Mouse (Mus musculus): ENCODE measurements at regions not wholly inside any gene's neighbourhood (a gene's known extent, or its start where the extent isn't known, plus 50 kb on each side); places are given as distances from the start of the nearest gene placed in this dataset.

- peak; percentile 38 for DNase-seq (ENCODE audit: low read depth, low spot score)
These were observed 100.9 kb upstream of the Ankrd50 start for GRCm38 (mm10) chr3:38585509-38585908.

- DNase-seq (ENCODE audit: low read depth, low spot score), result no peak
These were observed 95.1 kb upstream of the Ankrd50 start for GRCm38 (mm10) chr3:38579781-38580180.

GRCm38 (mm10) chr3:38577890-38578628 lies 93.4 kb upstream of the Ankrd50 start:
- no peak for DNase-seq (ENCODE audit: low read depth, low spot score)

GRCm38 (mm10) chr3:38573594-38573993 lies 89.0 kb upstream of the Ankrd50 start:
- no peak for DNase-seq (ENCODE audit: low read depth, low spot score)

GRCm38 (mm10) chr3:38572159-38572558 lies 87.5 kb upstream of the Ankrd50 start:
- DNase-seq (ENCODE audit: low read depth, low spot score), result no peak

- no peak for DNase-seq (ENCODE audit: low read depth, low spot score)
These were observed 86.6 kb upstream of the Ankrd50 start for GRCm38 (mm10) chr3:38571224-38571623.

- DNase-seq (ENCODE audit: low read depth, low spot score), result no peak
These were observed 84.4 kb upstream of the Ankrd50 start for GRCm38 (mm10) chr3:38569001-38569400.

- DNase-seq (ENCODE audit: low read depth, low spot score), result no peak
These were observed 83.9 kb upstream of the Ankrd50 start for GRCm38 (mm10) chr3:38568596-38568975.

- DNase-seq (ENCODE audit: low read depth, low spot score), result no peak
These were observed 83.4 kb upstream of the Ankrd50 start for GRCm38 (mm10) chr3:38567946-38568595.

- no peak for DNase-seq (ENCODE audit: low read depth, low spot score)
These were observed 81.9 kb upstream of the Ankrd50 start for GRCm38 (mm10) chr3:38566576-38566975.

GRCm38 (mm10) chr3:38564844-38565243 lies 80.2 kb upstream of the Ankrd50 start:
- DNase-seq (ENCODE audit: low read depth, low spot score), result no peak

- no peak for DNase-seq (ENCODE audit: low read depth, low spot score)
These were observed 79.7 kb upstream of the Ankrd50 start for GRCm38 (mm10) chr3:38564364-38564763.

- no peak for DNase-seq (ENCODE audit: low read depth, low spot score)
These were observed 76.5 kb upstream of the Ankrd50 start for GRCm38 (mm10) chr3:38561186-38561585.

GRCm38 (mm10) chr3:38555939-38556338 lies 71.3 kb upstream of the Ankrd50 start:
- no peak for DNase-seq (ENCODE audit: low read depth, low spot score)

GRCm38 (mm10) chr3:38553470-38554043 lies 68.9 kb upstream of the Ankrd50 start:
- DNase-seq (ENCODE audit: low read depth, low spot score), result no peak

GRCm38 (mm10) chr3:38547032-38547431 lies 62.4 kb upstream of the Ankrd50 start:
- DNase-seq (ENCODE audit: low read depth, low spot score), result no peak

GRCm38 (mm10) chr3:38545501-38545896 lies 60.9 kb upstream of the Ankrd50 start:
- DNase-seq (ENCODE audit: low read depth, low spot score), result no peak

GRCm38 (mm10) chr3:38544718-38545500 lies 60.3 kb upstream of the Ankrd50 start:
- DNase-seq (ENCODE audit: low read depth, low spot score), result no peak

- DNase-seq (ENCODE audit: low read depth, low spot score), result no peak
These were observed 59.2 kb upstream of the Ankrd50 start for GRCm38 (mm10) chr3:38543816-38544215.

GRCm38 (mm10) chr3:38541296-38541695 lies 56.7 kb upstream of the Ankrd50 start:
- DNase-seq (ENCODE audit: low read depth, low spot score), result no peak

- no peak for DNase-seq (ENCODE audit: low read depth, low spot score)
These were observed 53.7 kb upstream of the Ankrd50 start for GRCm38 (mm10) chr3:38538309-38538708.

- DNase-seq (ENCODE audit: low read depth, low spot score), result no peak
These were observed 53.1 kb upstream of the Ankrd50 start for GRCm38 (mm10) chr3:38537770-38538169.
